Mouse (Mus musculus) midbrain, embryonic 16.5 days (tissue): Measurements from ENCODE around the gene Trdmt1. TPM values are rescaled to one million over a fixed set of nuclear protein-coding genes. Genes with fewer than 3 reads are reported as not detected.

Experiments used
- ATAC-seq: fragments of 200-750 bp; cut with Nextera tagmentation; 2 replicates; pipeline ENCODE4 v1.8.0; 2017; ENCODE audit warnings: moderate TSS enrichment
- H3K27ac ChIP-seq: fragments of 300-500 bp; sonication (generic); 2 replicates; pipeline ENCODE4 v1.5.1; 2014; ENCODE audit warnings: mild to moderate bottlenecking, low read length, mixed read lengths
- H3K27me3 ChIP-seq: fragments of 300-500 bp; sonication (generic); 2 replicates; pipeline ENCODE4 v1.6.1; 2014; ENCODE audit warnings: low read depth, low read length, mixed read lengths; ENCODE audit not compliant: control insufficient read depth, insufficient read depth
- H3K36me3 ChIP-seq: fragments of 300-500 bp; sonication (generic); 2 replicates; pipeline ENCODE4 v1.6.1; 2014; ENCODE audit warnings: mild to moderate bottlenecking, low read length, moderate library complexity, mixed read lengths; ENCODE audit not compliant: control insufficient read depth, insufficient read depth
- H3K4me1 ChIP-seq: fragments of 300-500 bp; sonication (generic); 2 replicates; pipeline ENCODE4 v1.6.1; 2014; ENCODE audit warnings: mild to moderate bottlenecking, low read length, mixed read lengths; ENCODE audit not compliant: control insufficient read depth, insufficient read depth
- H3K4me2 ChIP-seq: fragments of 300-500 bp; sonication (generic); 2 replicates; pipeline ENCODE4 v1.6.1; 2014; ENCODE audit warnings: mild to moderate bottlenecking, low read length, mixed read lengths
- H3K4me3 ChIP-seq: fragments of 300-500 bp; sonication (generic); 2 replicates; pipeline ENCODE4 v1.5.1; 2014; ENCODE audit warnings: low read depth, mild to moderate bottlenecking, low read length, moderate library complexity, mixed read lengths
- H3K9ac ChIP-seq: fragments of 300-500 bp; sonication (generic); 2 replicates; pipeline ENCODE4 v1.6.1; 2014; ENCODE audit warnings: low read depth, low read length, mixed read lengths
- H3K9me3 ChIP-seq: fragments of 300-500 bp; sonication (generic); replicated peaks from 2 replicates; pipeline ENCODE4 v1.6.1; 2014; ENCODE audit warnings: mild to moderate bottlenecking, low read length, mixed read lengths; ENCODE audit not compliant: control insufficient read depth, poor library complexity, severe bottlenecking
- WGBS: fragments of 180-500 bp; shearing (Covaris S2); extraction: QIAGEN DNeasy Blood & Tissue Kit; methylation state at CpG from one replicate; pipeline ENCODE4 v1.1.7; 2014; 5-methylcytosine and 5-hydroxymethylcytosine counted together
- polyA plus RNA-seq: library from polyadenylated mRNA; unstranded; fragments of >200 nt; fragmentation: Nextera tagmentation; extraction: Ambion mirVana; gene quantifications from 2 replicates; pipeline ENCODE4 v1.2.1, GENCODE M21; 2015

The Trdmt1 gene
- polyA plus RNA-seq, 1 experiment from 2014 or later: 8.5 TPM

DNA sequence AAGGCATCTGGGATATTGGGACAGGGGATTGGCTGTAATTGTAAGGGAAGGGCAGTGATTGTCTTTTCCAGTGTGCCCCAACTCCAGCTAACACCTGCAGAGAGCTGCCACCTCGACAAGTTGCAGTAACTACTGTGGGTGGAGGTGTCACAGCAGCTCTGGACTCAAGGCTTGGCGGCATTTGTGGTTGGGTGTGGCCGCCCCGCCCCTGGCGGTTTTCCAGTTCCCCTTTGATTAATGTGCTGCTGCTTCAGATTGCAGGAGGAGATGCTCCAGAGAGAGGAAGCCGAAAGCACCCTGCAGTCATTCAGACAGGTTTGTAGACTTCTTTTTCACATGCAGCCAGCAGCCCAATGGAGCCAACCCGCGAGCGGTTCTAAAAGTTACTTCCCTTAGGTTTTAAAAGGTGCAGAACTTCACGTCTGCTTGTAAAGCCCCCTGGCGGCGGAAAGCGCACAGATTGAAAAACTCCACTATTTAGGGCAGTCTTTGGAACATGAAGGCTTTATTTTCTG lies 30.9 kb upstream of the Trdmt1 start:
- Histone ChIP-seq H3K9ac (peak overlapping the region; percentile 79), H3K27ac (peak overlapping the region; percentile 86; the same call in 1 of the 2 replicates), H3K4me2 (peak overlapping the region; percentile 92), H3K36me3 (no peaks in the 10 kb centered on the region), H3K27me3 (no peaks in the 10 kb centered on the region), H3K4me1 (peaks cover 15% of the 10 kb centered on the region), H3K9me3 (no peaks in the 10 kb centered on the region), H3K4me3 (peak overlapping the region; percentile 71)
- whole genome bisulfite sequencing: 1% methylated on average over 13 of the region's 13 CpGs
- ATAC-seq: no peak

DNA sequence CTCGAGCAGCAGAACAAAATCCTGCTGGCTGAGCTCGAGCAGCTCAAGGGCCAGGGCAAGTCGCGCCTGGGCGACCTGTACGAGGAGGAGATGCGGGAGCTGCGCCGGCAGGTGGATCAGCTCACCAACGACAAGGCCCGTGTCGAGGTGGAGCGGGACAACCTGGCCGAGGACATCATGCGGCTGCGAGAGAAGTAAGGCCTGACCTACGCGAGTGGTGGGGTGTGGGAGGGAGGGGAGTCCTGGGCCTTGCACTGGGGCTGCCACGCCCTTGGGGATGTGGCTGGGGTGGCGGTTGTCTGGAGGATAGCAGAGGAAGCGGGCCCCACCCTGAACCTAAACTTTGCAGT lies 30.3 kb upstream of the Trdmt1 start:
- H3K9ac ChIP-seq: peak overlapping the region; percentile 79
- ATAC-seq: peak; percentile 29
- H3K36me3 ChIP-seq: no peaks in the 10 kb centered on the region
- peak overlapping the region; percentile 92 for H3K4me2 ChIP-seq
- peak overlapping the region; percentile 71 for H3K4me3 ChIP-seq
- H3K27me3 ChIP-seq: no peaks in the 10 kb centered on the region
- under 1% methylated on average over 21 of the region's 21 CpGs for WGBS
- peak overlapping the region; percentile 86 for H3K27ac ChIP-seq
- H3K9me3 ChIP-seq: no peaks in the 10 kb centered on the region
- peaks cover 15% of the 10 kb centered on the region for H3K4me1 ChIP-seq

DNA sequence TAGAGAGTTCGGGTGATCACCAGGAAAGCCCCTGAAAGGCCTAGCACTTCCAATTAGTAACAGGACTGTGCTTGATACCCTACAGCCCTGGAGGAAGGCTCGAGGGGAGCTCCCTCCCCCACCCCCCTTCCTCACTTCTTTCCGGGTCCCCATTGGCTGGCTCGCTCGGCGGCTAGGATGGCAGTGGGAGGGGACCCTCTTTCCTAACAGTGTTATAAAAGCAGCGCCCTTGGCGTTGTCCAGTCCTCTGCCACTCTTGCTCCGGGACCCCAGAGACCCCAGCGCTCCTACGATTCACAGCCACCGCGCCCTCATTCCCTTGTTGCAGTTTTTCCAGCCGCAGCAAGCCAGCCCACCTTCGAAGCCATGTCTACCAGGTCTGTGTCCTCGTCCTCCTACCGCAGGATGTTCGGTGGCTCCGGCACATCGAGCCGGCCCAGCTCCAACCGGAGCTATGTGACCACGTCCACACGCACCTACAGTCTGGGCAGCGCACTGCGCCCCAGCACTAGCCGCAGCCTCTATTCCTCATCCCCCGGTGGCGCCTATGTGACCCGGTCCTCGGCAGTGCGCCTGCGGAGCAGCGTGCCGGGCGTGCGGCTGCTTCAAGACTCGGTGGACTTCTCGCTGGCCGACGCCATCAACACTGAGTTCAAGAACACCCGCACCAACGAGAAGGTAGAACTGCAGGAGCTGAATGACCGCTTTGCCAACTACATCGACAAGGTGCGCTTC lies 29.8 kb upstream of the Trdmt1 start:
- no peaks in the 10 kb centered on the region for H3K9me3 ChIP-seq
- H3K4me2 ChIP-seq: peak overlapping the region; percentile 92
- H3K27ac ChIP-seq: peak overlapping the region; percentile 86
- no peaks in the 10 kb centered on the region for H3K27me3 ChIP-seq
- peaks cover 15% of the 10 kb centered on the region for H3K4me1 ChIP-seq
- H3K4me3 ChIP-seq: peak overlapping the region; percentile 71
- H3K36me3 ChIP-seq: no peaks in the 10 kb centered on the region
- peak overlapping the region; percentile 79 for H3K9ac ChIP-seq
- ATAC-seq: peak; percentile 94
- WGBS: under 1% methylated on average over 46 of the region's 46 CpGs

DNA sequence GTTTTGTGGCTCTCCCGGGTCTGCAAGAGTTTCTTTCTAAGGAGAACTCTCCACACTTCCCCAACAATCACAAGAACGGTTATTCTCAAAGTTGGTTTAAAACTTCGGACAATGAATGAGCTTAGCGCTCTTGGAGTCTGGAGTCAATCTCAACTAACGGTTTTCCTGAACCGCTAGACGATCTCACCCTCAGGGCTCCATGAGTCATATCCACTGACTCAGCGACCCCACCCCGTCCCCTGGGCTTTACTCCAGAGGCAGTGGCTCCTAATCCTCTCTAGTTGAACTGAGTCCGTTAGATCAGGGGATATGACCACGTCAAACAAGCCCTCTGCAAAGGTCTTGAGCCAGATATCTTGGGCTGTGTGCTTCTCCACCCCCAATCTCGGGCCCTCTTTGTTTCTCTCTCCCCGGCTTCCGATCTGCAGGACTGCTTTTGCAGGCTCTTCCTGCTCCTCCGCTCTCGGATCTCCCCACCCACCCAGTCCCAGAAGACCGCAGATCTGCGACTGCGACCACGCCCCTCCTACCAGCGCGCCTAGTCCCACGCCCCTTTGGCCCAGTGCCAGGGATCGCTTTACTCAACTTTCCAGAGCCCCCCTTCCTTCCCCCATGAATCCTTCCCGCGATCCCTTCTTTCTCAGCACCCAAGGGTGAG lies 29.1 kb upstream of the Trdmt1 start, which contains the start of gene Vim:
TSS of gene Vim (plus strand) at position 520 of the 658 bp plus-strand sequence.
- Histone ChIP-seq H3K9ac (peak within 1 kb of the TSS; percentile 79), H3K4me3 (peak within 1 kb of the TSS; percentile 71), H3K27me3 (no peaks in the 10 kb centered on the region), H3K4me1 (peaks cover 15% of the 10 kb centered on the region), H3K4me2 (peak within 1 kb of the TSS; percentile 92), H3K36me3 (no peaks in the 10 kb centered on the region), H3K9me3 (no peaks in the 10 kb centered on the region), H3K27ac (peak within 1 kb of the TSS; percentile 86)
- WGBS: under 1% methylated on average over 26 of the region's 26 CpGs
- ATAC-seq: peak; percentile 88

DNA sequence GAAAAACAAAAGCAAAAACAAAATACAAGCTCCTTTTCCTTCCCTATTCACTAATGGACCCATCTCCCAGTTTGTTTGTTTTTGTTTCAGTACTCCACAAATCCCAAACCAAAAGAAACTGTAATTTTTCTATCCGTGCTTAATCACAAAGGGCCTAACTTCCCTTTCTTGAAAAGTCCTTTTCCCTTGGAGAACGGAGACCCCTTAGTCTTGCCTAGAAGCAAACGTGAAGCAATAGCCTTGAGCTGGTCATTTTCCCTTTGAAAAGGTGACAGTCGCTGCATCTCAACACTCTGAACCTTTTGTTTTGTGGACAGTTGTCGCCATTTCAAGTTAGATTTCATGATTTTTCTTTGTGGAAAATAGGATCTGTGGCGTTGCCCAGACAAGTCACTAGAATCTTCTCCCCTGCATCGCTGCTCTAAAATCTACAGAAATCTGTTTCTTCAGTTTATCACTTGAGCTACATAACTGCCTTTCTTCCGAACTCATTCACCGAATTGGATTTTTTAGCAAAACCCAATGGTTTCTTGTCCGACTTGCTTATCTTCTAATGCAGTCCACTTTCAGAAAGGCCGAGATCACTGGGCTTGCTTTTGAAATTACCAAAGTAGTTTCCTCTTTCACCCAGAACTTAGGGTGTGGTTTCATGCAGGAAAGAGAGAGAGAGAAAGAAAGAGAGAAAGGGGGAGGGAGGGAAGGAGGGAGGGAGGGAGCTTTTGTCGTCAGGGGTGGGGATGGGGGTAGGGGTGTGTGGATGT lies 28.4 kb upstream of the Trdmt1 start:
- Histone ChIP-seq H3K4me1 (peaks cover 15% of the 10 kb centered on the region), H3K27ac (peak overlapping the region; percentile 86), H3K4me3 (peak overlapping the region; percentile 71), H3K4me2 (peak overlapping the region; percentile 92), H3K36me3 (no peaks in the 10 kb centered on the region), H3K9ac (peak overlapping the region; percentile 79), H3K9me3 (no peaks in the 10 kb centered on the region), H3K27me3 (no peaks in the 10 kb centered on the region)
- 4% methylated on average over 12 of the region's 12 CpGs for WGBS
- ATAC-seq: peak; percentile 6; the same call in 1 of the 2 replicates

DNA sequence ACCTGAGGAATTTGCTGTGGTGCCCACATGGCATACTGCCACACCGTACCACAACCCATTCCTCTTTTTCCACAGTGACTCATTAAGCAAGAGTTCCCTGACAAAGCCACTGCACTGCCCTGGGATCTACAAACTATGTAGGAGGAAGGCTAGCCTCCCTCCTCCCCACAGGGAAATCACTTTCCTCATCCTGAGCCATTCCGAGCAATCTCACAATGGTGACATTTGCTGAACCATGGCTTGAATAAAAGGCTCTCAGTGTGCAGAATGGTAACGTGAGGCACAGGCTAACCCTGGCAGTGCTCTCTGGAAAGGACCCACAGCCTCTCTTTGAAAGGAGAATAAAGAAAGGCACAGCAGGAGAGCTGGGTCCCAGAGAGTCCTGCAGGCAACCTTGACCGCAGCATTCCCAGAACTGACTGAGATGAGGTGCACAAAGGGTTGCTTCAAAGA lies 27.7 kb upstream of the Trdmt1 start:
- no peaks in the 10 kb centered on the region for H3K36me3 ChIP-seq
- H3K9me3 ChIP-seq: no peaks in the 10 kb centered on the region
- 6% methylated on average over 4 of the region's 4 CpGs for WGBS
- H3K9ac ChIP-seq: no peak overlapping the region
- H3K4me3 ChIP-seq: no peak overlapping the region
- H3K4me2 ChIP-seq: no peak overlapping the region; the same call in 1 of the 2 replicates
- H3K4me1 ChIP-seq: peaks cover 15% of the 10 kb centered on the region
- no peaks in the 10 kb centered on the region for H3K27me3 ChIP-seq
- no peak for ATAC-seq
- H3K27ac ChIP-seq: 0 out of 2 replicates have a peak overlapping the region, but pooled peaks have one; percentile 86

DNA sequence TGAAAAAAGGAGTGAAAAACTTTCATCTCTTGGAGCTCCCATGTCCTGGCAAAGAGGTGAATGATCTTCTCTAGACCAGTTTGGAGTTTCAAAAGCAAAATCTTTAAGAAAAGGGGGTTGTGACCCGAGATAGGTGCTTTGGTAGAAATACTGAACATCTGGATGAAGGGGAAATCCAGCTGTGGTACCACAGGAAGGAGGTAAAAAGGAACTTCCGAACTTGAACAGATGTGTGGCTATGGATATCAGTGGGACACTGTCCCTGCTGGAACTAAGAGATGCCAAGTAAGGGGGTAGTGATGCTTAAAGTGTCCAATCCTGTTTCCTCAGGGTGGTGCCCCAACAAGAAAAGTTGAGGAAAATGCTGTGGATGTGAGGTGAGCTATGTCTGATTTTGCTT lies 25.7 kb upstream of the Trdmt1 start:
- no peak overlapping the region for H3K9ac ChIP-seq
- H3K4me1 ChIP-seq: peaks cover 12% of the 10 kb centered on the region
- no peaks in the 10 kb centered on the region for H3K36me3 ChIP-seq
- H3K4me2 ChIP-seq: no peak overlapping the region
- H3K27ac ChIP-seq: no peak overlapping the region
- ATAC-seq: no peak
- 91% methylated on average over 2 of the region's 2 CpGs for WGBS
- no peaks in the 10 kb centered on the region for H3K27me3 ChIP-seq
- H3K9me3 ChIP-seq: no peaks in the 10 kb centered on the region
- no peak overlapping the region for H3K4me3 ChIP-seq

DNA sequence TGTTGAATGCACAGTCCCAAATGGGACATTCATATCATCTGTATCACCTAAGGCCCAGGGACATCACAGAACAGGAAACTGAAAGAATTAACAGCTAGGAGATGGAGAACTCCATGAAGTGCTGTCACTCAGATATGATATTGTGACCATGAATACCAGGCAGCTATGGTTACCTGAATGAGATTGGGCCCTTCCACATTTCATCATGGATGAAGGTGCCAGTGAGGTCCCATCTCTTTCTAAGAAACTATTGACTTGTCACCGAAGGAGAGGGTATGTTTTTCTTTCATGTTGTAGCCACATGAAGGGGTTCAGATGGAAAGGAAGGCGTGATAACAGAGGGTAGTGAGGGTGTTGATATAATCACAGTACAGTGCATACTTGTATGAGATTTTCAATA lies 15.9 kb upstream of the Trdmt1 start:
- Histone ChIP-seq H3K4me1 (no peaks in the 10 kb centered on the region), H3K9ac (no peak overlapping the region), H3K4me3 (no peak overlapping the region), H3K4me2 (no peak overlapping the region), H3K36me3 (no peaks in the 10 kb centered on the region), H3K27me3 (no peaks in the 10 kb centered on the region), H3K9me3 (no peaks in the 10 kb centered on the region; the same call in 1 of the 2 replicates), H3K27ac (no peak overlapping the region)
- no peak for ATAC-seq
- 94% methylated on average over 2 of the region's 2 CpGs for WGBS
